Mouse (Mus musculus): ENCODE measurements around the gene Zdhhc24. TPM values are rescaled to one million over a fixed set of nuclear protein-coding genes. Genes with fewer than 3 reads are reported as not detected.
"Not testable (repeated sequence)": the region's sequence is repeated elsewhere in the genome, so short reads cannot be mapped to it uniquely, and the experiment has no call there.

Zdhhc24 gene
- polyA plus RNA-seq, 1 experiment: 5.4 TPM

DNA sequence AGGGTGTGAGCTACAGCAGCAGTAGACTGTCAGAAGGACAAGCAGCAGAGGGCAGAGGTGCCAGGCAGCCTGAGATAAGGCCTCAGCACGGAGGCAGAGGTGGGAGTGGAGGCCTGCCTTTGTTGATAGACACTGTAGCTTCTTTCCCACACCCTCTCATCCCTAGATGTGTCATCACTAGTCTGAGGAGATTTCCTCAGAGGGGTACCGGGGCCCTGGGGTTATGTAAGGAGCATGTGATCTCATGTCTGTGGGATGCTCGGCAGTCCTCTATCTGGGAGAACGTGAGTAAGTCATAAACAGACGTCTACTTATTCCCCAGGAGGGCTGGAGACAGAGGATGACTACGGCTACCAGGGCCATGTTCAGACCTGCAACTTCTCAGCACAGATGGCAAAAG, 19.4 kb upstream of the Zdhhc24 start:
- TF ChIP-seq MYOD1 (IDR thresholded peaks at IDR 0.05; ENCODE audit: control insufficient read depth, insufficient read length, low read depth) (no peak), USF1 (IDR thresholded peaks at IDR 0.05; ENCODE audit: low read depth) (no peak), MYOG (IDR thresholded peaks at IDR 0.05; ENCODE audit: control insufficient read depth, extremely low read depth, insufficient read length) (no peak), MAX (IDR thresholded peaks at IDR 0.05) (no peak), FOSL1 (IDR thresholded peaks at IDR 0.05; ENCODE audit: insufficient read depth, low read length, poor library complexity, severe bottlenecking) (no peak), CTCF (IDR thresholded peaks at IDR 0.05; ENCODE audit: control insufficient read depth, insufficient read depth, insufficient read length) (no peak), CEBPB (IDR thresholded peaks at IDR 0.05; ENCODE audit: low read depth) (no peak)
- no peak overlapping the region for H3K4me3 ChIP-seq (ENCODE audit: insufficient read depth, poor library complexity, severe bottlenecking)

DNA sequence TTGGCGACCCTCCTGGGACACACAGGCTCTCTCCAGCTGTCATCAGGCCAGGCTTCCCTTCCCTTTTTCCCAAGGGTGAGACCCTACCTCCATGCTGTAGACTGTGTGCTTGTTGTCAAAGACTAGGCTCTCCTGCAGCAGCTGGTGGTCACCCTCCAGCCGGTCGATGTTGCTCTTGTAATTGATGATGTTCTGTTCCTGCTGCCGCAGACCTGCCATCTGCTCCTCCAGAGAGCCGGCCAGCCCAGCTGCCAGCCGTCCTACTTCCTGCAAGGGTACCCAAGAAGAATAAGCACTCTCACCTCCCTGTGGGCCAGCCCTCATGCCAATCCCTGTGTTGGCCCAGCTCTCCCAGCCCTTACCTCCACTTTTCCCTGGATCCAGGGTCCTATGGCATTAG, 15.4 kb upstream of the Zdhhc24 start:
- H3K27me3 ChIP-seq (ENCODE audit: control insufficient read depth, insufficient read depth, insufficient read length): peaks cover 4% of the 10 kb centered on the region
- no peaks in the 10 kb centered on the region for H3K36me3 ChIP-seq (ENCODE audit: control insufficient read depth, insufficient read depth)
- no peaks in the 10 kb centered on the region for H3K79me2 ChIP-seq (ENCODE audit: control insufficient read depth, insufficient read depth)
- no peak overlapping the region for H3ac ChIP-seq (ENCODE audit: control insufficient read depth, insufficient read length, low read depth)
- TF ChIP-seq FOSL1 (IDR thresholded peaks at IDR 0.05; ENCODE audit: insufficient read depth, low read length, poor library complexity, severe bottlenecking): no peak
- no peak for TF ChIP-seq USF1 (IDR thresholded peaks at IDR 0.05; ENCODE audit: low read depth)
- no peak for TF ChIP-seq MYOD1 (IDR thresholded peaks at IDR 0.05; ENCODE audit: control insufficient read depth, insufficient read length, low read depth)
- no peak for TF ChIP-seq CTCF (IDR thresholded peaks at IDR 0.05; ENCODE audit: control insufficient read depth, insufficient read depth, insufficient read length)
- TF ChIP-seq MYOG (IDR thresholded peaks at IDR 0.05; ENCODE audit: control insufficient read depth, extremely low read depth, insufficient read length): no peak
- TF ChIP-seq MAX (IDR thresholded peaks at IDR 0.05): no peak
- no peak for TF ChIP-seq CEBPB (IDR thresholded peaks at IDR 0.05; ENCODE audit: low read depth)
- no peaks in the 10 kb centered on the region for H3K79me3 ChIP-seq (ENCODE audit: low read depth)
- H3K4me3 ChIP-seq (ENCODE audit: insufficient read depth, poor library complexity, severe bottlenecking): no peak overlapping the region

More for the DNA sequence above, 19.4 kb upstream of the Zdhhc24 start:
- no peaks in the 10 kb centered on the region for H3K79me3 ChIP-seq (ENCODE audit: low read depth)
- H3K36me3 ChIP-seq (ENCODE audit: control insufficient read depth, insufficient read depth): no peaks in the 10 kb centered on the region
- H3K79me2 ChIP-seq (ENCODE audit: control insufficient read depth, insufficient read depth): no peaks in the 10 kb centered on the region
- no peak overlapping the region for H3ac ChIP-seq (ENCODE audit: control insufficient read depth, insufficient read length, low read depth)
- H3K27me3 ChIP-seq (ENCODE audit: control insufficient read depth, insufficient read depth, insufficient read length): peaks cover 22% of the 10 kb centered on the region

DNA sequence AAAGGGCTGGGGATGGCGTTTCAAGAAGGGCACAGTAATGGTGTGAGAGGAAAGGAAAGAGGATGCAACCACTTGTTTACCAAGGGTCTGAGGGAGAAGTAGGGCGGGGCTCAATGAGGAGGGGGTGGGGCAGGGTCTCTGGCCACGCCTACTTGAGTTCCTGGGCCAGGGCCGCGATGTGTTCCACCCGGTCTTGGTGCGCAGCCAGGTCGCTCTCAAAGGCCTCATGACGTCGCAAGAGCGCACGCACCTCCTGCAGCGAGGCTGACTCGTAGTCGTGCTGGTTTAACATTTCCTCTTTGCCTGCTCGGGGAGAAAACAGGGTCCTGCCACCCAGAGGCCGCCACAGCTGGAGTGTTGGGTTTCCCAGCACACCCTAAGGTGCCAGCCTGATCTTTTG, 13.3 kb upstream of the Zdhhc24 start:
- peaks cover 4% of the 10 kb centered on the region for H3K27me3 ChIP-seq (ENCODE audit: control insufficient read depth, insufficient read depth, insufficient read length)
- no peaks in the 10 kb centered on the region for H3K79me2 ChIP-seq (ENCODE audit: control insufficient read depth, insufficient read depth)
- H3ac ChIP-seq (ENCODE audit: control insufficient read depth, insufficient read length, low read depth): no peak overlapping the region
- H3K79me3 ChIP-seq (ENCODE audit: low read depth): no peaks in the 10 kb centered on the region
- TF ChIP-seq FOSL1 (IDR thresholded peaks at IDR 0.05; ENCODE audit: insufficient read depth, low read length, poor library complexity, severe bottlenecking): no peak
- no peak overlapping the region for H3K4me3 ChIP-seq (ENCODE audit: insufficient read depth, poor library complexity, severe bottlenecking)
- no peaks in the 10 kb centered on the region for H3K36me3 ChIP-seq (ENCODE audit: control insufficient read depth, insufficient read depth)

DNA sequence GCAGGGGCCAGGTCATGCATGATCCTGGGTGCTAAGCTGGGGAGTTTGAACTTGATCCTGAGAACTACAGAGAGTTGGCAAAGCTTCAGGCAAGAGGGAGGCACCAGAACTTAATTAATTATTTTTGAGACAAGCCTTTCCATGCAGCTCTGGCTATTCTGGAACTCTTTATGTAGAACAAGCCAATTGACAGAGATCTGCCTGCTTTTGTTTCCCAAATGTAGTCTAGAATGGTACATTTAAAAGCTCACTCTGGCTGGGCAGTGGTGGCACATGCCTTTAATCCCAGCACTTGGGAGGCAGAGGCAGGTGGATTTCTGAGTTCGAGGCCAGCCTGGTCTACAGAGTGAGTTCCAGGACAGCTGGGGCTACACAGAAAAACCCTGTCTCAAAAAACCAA, 3.9 kb upstream of the Zdhhc24 start:
- H3K36me3 ChIP-seq (ENCODE audit: control insufficient read depth, insufficient read depth); H3K79me3 ChIP-seq (ENCODE audit: low read depth): not testable (repeated sequence)

DNA sequence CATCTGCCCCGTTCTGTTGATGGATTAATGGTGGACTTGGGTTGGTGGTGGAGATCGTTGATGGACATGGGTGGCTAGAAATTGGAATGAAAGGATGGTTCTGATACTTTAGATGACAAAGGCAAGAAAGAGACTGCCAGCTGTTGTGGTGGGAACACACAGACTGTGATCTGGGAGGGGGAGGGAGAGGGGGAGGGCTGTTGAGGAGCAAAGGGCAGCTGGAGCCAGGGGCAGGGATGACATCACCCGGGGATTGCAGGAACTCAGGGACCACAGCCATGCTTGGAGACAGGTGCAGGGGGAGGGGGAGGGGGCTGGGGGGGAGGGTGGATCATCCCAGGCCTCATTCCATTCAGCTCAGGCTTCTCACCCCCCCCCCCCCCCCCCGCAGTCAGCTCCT, 2.2 kb upstream of the Zdhhc24 start:
- TF ChIP-seq MYOD1 (IDR thresholded peaks at IDR 0.05; ENCODE audit: control insufficient read depth, insufficient read length, low read depth): peak; percentile 78
- no peak for TF ChIP-seq FOSL1 (IDR thresholded peaks at IDR 0.05; ENCODE audit: insufficient read depth, low read length, poor library complexity, severe bottlenecking)
- Histone ChIP-seq H3K79me2 (ENCODE audit: control insufficient read depth, insufficient read depth) (peaks cover 12% of the 10 kb centered on the region), H3ac (ENCODE audit: control insufficient read depth, insufficient read length, low read depth) (no peak overlapping the region), H3K79me3 (ENCODE audit: low read depth) (peaks cover 4% of the 10 kb centered on the region), H3K36me3 (ENCODE audit: control insufficient read depth, insufficient read depth) (no peaks in the 10 kb centered on the region), H3K27me3 (ENCODE audit: control insufficient read depth, insufficient read depth, insufficient read length) (no peaks in the 10 kb centered on the region), H3K4me3 (ENCODE audit: insufficient read depth, poor library complexity, severe bottlenecking) (no peak overlapping the region)

More for the DNA sequence above, 3.9 kb upstream of the Zdhhc24 start:
- not testable (repeated sequence) for H3K27me3 ChIP-seq (ENCODE audit: control insufficient read depth, insufficient read depth, insufficient read length); H3K79me2 ChIP-seq (ENCODE audit: control insufficient read depth, insufficient read depth); H3K4me3 ChIP-seq (ENCODE audit: insufficient read depth, poor library complexity, severe bottlenecking); H3ac ChIP-seq (ENCODE audit: control insufficient read depth, insufficient read length, low read depth)

DNA sequence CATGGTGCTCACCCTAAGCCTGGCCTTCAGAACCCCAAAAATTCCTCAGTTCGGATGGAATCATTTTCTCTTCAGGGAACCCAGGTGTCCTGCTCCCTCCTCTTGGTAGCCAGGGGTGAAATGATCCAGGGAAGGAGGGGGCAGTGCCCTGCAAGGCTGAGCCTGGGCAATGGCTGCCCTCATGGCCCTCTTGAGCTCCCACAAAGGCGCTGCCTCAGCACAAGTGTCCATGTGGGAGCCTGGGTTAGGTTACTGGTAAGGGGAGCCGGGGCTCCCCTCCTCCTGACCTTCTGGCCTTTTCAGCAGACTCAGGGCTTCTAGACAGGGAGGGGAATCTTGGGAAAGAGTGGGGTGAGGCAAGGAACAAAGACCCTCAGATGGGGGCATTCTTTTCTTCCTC, 1.7 kb upstream of the Zdhhc24 start:
- H3K4me3 ChIP-seq (ENCODE audit: insufficient read depth, poor library complexity, severe bottlenecking): peak overlapping the region; percentile 11
- peaks cover 4% of the 10 kb centered on the region for H3K79me3 ChIP-seq (ENCODE audit: low read depth)
- TF ChIP-seq MYOD1 (IDR thresholded peaks at IDR 0.05; ENCODE audit: control insufficient read depth, insufficient read length, low read depth) (no peak), CEBPB (IDR thresholded peaks at IDR 0.05; ENCODE audit: low read depth) (no peak), MAX (IDR thresholded peaks at IDR 0.05) (no peak), FOSL1 (IDR thresholded peaks at IDR 0.05; ENCODE audit: insufficient read depth, low read length, poor library complexity, severe bottlenecking) (no peak), MYOG (IDR thresholded peaks at IDR 0.05; ENCODE audit: control insufficient read depth, extremely low read depth, insufficient read length) (no peak), CTCF (IDR thresholded peaks at IDR 0.05; ENCODE audit: control insufficient read depth, insufficient read depth, insufficient read length) (no peak)

More for the DNA sequence above, 1.7 kb upstream of the Zdhhc24 start:
- Histone ChIP-seq H3ac (ENCODE audit: control insufficient read depth, insufficient read length, low read depth) (peak overlapping the region; percentile 64), H3K27me3 (ENCODE audit: control insufficient read depth, insufficient read depth, insufficient read length) (no peaks in the 10 kb centered on the region), H3K36me3 (ENCODE audit: control insufficient read depth, insufficient read depth) (no peaks in the 10 kb centered on the region), H3K79me2 (ENCODE audit: control insufficient read depth, insufficient read depth) (peaks cover 12% of the 10 kb centered on the region)

All from C2C12 (cell line).